Mouse (Mus musculus) brown adipose tissue, adult 24 weeks (tissue): ENCODE results near the gene Znrf3. TPM values are rescaled to one million over a fixed set of nuclear protein-coding genes. Genes with fewer than 3 reads are reported as not detected.

ENCODE experiments used
- H3K27ac ChIP-seq: fragments of 200-500 bp; replicated peaks from 2 replicates; pipeline ENCODE4 v1.5.1; 2012; ENCODE audit warnings: low read depth, mild to moderate bottlenecking, low read length
- H3K4me1 ChIP-seq: fragments of 200-500 bp; 2 replicates; pipeline ENCODE4 v1.6.1; 2012; ENCODE audit warnings: low read length, mixed read lengths; ENCODE audit not compliant: control insufficient read depth, insufficient read depth, insufficient read length
- H3K4me3 ChIP-seq: fragments of 200-500 bp; 2 replicates; pipeline ENCODE4 v1.5.1; 2012; ENCODE audit warnings: low read depth, mild to moderate bottlenecking, low read length, moderate library complexity; ENCODE audit not compliant: insufficient read depth
- polyA plus RNA-seq: library from polyadenylated mRNA; stranded (reverse); fragments of >200 nt; gene quantifications from 2 replicates; pipeline ENCODE4 v1.2.4, GENCODE M21; 2012; ENCODE audit not compliant: missing spikeins, insufficient read depth, insufficient read length

Znrf3 gene
- polyA plus RNA-seq, 1 experiment: 4.5 TPM

DNA sequence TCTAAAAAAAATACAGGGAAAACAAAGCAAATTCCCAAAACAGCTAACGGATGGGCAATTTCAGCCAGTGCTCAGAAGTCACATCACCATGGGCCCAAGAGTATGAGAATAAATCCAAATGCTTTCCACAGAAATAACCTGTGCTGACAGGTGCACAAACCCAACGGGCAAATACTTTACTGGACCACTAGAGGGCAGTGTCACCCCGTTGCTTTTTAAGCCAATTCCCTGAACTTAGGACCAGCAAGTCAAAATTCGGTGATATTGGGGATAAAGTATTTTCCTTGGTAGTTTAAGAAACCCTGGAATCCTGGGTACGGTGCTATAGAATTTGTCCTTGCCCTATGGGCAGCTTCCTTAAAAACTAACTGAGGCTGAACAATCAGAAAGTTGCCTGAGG is 154.0 kb downstream of the Znrf3 start:
- H3K4me3 ChIP-seq: no peak overlapping the region
- peaks cover 1% of the 10 kb centered on the region; the same call in 1 of the 2 replicates for H3K4me1 ChIP-seq
- no peak overlapping the region for H3K27ac ChIP-seq

DNA sequence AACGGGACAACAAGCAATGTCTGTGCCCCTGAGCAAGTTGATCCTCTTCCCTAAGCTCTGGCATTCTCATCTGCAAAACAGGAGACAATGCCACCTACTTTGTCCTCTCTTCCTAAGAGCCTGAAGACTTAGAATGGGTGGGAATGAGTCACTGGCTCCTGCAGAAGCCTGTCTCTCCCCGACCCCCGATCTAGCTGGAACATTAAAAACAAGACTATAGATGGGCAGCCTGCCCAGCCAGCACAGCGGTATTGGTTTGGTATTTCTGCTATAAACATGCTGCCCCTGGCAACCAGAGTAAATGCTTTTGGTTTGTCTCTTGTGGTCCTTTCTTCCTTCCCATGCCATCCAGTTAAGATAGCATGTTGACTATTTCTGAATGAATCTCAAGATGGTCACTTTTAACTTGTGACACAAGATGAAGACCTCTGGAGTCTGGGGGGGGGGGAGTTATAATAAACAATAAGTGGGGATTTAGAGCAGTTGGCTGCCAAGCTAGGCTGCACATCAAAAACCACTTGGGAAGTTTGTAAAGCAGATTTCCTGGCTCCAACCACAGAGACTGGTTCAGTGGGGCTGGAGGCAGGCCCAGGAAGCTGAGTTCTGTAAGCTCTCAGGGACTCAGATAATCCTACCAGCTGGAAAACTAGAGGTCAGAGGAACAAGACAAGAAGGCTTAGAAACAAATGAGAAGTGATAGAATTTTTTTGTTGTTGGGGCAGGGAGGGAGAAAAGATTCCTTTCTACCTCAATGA is 154.6 kb downstream of the Znrf3 start:
- no peak overlapping the region for H3K4me3 ChIP-seq
- no peaks in the 10 kb centered on the region for H3K4me1 ChIP-seq
- no peak overlapping the region for H3K27ac ChIP-seq

- no peaks in the 10 kb centered on the region for H3K4me1 ChIP-seq
- no peak overlapping the region for H3K4me3 ChIP-seq
- no peak overlapping the region for H3K27ac ChIP-seq
These were observed 160.7 kb downstream of the Znrf3 start for GRCm38 (mm10) chr11:5283987-5284386.

- Histone ChIP-seq H3K4me1 (no peaks in the 10 kb centered on the region), H3K27ac (no peak overlapping the region), H3K4me3 (no peak overlapping the region)
These were observed 163.7 kb downstream of the Znrf3 start for GRCm38 (mm10) chr11:5280932-5281331.

DNA sequence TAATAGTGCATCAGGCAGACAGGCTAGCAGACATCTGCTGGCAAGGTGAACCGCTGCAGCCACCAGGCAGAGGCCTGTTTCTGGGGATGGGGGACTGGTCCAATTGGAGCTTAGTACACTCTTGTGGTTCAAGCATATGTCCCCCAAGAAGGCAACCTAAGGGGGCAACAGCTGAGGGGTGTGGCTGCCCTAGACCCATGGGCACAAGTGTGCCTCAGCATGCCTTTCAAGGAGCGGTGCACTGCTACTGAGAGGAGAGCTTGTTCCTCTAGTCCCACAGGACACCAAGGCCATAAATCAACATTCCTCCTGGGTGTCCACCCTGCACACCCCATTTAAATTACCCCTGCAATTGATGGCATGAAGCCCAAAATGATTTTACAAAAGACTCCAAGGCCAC is 166.2 kb downstream of the Znrf3 start:
- H3K27ac ChIP-seq: no peak overlapping the region

GRCm38 (mm10) chr11:5277307-5277971 is 167.2 kb downstream of the Znrf3 start:
- Histone ChIP-seq H3K4me3 (no peak overlapping the region), H3K27ac (no peak overlapping the region), H3K4me1 (no peaks in the 10 kb centered on the region)

More for the DNA sequence above, 166.2 kb downstream of the Znrf3 start:
- no peak overlapping the region for H3K4me3 ChIP-seq
- no peaks in the 10 kb centered on the region for H3K4me1 ChIP-seq

DNA sequence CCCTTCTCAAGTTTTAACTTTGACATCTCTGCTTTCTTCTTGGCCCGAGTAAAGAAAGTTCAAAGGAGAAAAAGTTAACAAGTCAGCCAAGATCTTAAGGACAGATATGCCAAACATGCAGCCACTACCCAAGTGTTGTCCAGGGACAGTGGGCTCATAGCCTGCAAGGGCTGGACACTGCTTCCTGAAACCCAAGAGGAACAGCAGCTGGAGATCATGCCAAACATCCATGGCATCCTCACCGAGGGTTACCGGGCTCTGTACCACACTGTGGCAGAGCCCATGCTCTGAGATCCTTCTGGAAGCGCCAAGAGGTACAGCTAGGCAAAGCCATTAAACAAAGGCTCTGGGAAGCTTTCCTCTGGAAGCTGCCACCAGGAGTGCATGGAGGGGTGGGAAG is 169.4 kb downstream of the Znrf3 start:
- H3K27ac ChIP-seq: no peak overlapping the region
- H3K4me1 ChIP-seq: no peaks in the 10 kb centered on the region
- H3K4me3 ChIP-seq: no peak overlapping the region

DNA sequence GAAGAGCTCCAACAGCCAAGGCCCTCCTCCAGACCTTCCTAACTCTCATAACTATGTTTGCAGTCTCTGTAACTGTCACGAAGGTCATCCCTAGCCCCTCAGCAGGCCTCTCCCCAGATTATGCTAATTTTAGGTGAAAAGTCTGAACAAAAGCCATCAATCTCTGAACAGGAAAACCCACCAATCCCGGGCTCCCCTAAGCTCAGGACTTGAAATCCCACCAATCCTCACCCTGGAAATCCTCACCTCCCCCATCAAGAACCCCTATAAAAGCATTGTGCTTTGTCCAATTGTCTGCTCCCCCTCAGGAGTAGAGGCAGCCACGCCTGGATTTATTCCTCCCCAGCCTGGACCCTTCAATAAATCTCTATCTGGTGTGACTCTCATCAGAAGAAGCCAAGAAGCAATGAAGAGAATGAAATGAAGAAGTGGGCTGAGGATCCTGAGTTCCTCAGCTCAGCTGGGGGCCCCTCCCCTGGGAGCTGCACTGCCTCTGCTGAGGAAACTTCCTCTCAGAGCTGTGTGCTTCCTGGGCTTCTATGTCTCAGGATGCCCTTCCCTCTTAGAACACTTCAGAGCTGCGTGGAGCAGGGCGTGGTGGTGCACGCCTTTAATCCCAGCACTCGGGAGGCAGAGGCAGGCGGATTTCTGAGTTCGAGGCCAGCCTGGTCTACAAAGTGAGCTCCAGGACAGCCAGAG is 172.0 kb downstream of the Znrf3 start:
- Histone ChIP-seq H3K27ac (no peak overlapping the region), H3K4me1 (no peaks in the 10 kb centered on the region), H3K4me3 (no peak overlapping the region)

- H3K27ac ChIP-seq: no peak overlapping the region
- H3K4me3 ChIP-seq: no peak overlapping the region
- no peaks in the 10 kb centered on the region for H3K4me1 ChIP-seq
These were observed 172.6 kb downstream of the Znrf3 start for GRCm38 (mm10) chr11:5272066-5272360.

- H3K4me1 ChIP-seq: no peaks in the 10 kb centered on the region
- no peak overlapping the region for H3K27ac ChIP-seq
- H3K4me3 ChIP-seq: no peak overlapping the region
These were observed 173.2 kb downstream of the Znrf3 start for GRCm38 (mm10) chr11:5271274-5272065.

GRCm38 (mm10) chr11:5269846-5270461 is 174.7 kb downstream of the Znrf3 start:
- Histone ChIP-seq H3K27ac (no peak overlapping the region), H3K4me1 (no peaks in the 10 kb centered on the region), H3K4me3 (no peak overlapping the region)

DNA sequence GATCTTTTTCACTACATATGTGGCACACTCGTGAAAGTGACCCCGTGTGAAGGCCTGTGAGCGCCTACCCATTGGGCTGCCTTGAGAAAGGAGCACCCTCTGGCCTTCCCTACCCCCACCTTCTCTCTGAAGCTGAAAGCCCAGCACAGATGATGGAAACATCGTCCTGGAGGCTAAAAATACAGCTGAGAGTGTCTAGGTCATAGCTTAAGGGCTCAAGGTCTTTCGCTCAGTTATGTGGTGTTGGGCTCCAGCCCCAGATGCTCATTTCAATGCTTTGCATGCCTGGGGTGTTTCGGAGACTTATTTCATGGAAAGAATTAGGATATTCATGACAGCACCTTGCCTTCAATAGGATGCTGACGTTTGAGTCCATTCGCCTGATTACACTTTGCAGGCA is 178.9 kb downstream of the Znrf3 start:
- Histone ChIP-seq H3K27ac (no peak overlapping the region), H3K4me1 (no peaks in the 10 kb centered on the region), H3K4me3 (no peak overlapping the region)

GRCm38 (mm10) chr11:5263078-5263730 is 181.4 kb downstream of the Znrf3 start:
- Histone ChIP-seq H3K27ac (no peak overlapping the region), H3K4me3 (no peak overlapping the region), H3K4me1 (no peaks in the 10 kb centered on the region)
